Mouse (Mus musculus) layer of hippocampus, postnatal 36 days (tissue): ENCODE results near the gene Hrh3. TPM values are rescaled to one million over a fixed set of nuclear protein-coding genes. Genes with fewer than 3 reads are reported as not detected.
A peak's percentile ranks its signal among the peaks of the same experiment; 100 is the strongest.

Source experiments
- DNase-seq, 2 experiments: peaks; one replicate each; pipeline ENCODE4 v3.0.0; 2022
- total RNA-seq, 2 experiments: library from RNA; stranded (reverse); gene quantifications; 2 replicates each; pipeline ENCODE4 v1.2.3; 2021

Hrh3 gene
- total RNA-seq, 2 experiments from 2014 or later, result 42.8 to 44.2 TPM

- DNase-seq, result no peak
Observed at GRCm38 (mm10) chr2:180053001-180053400, 51.3 kb downstream of the Hrh3 start.

GRCm38 (mm10) chr2:180051986-180052733 is 52.1 kb downstream of the Hrh3 start:
- no peak for DNase-seq

- DNase-seq, result peak; percentile 69 to 72
Observed at GRCm38 (mm10) chr2:180050986-180051385, 53.3 kb downstream of the Hrh3 start.

Other genes starting within 250 kb of the Hrh3 start
- 10 to 100 TPM; 21.3 to 22.4 TPM for gene Taf4, start 127.8 kb downstream of the Hrh3 start, total RNA-seq
- 100 to 1,000 TPM in 1 of 2 experiments, 10 to 100 TPM in 1; 97.5 to 105 TPM for gene Lsm14b, start 79.5 kb downstream of the Hrh3 start, total RNA-seq
- 100 to 1,000 TPM; 164 to 173 TPM for gene Psma7, start 62.1 kb downstream of the Hrh3 start, total RNA-seq
- gene Ss18l1, start 62.0 kb downstream of the Hrh3 start, total RNA-seq, result 10 to 100 TPM; 42.2 to 43.7 TPM
- gene Mtg2, start 33.9 kb downstream of the Hrh3 start, total RNA-seq, result 10 to 100 TPM; 18.3 to 25.3 TPM
- 10 to 100 TPM; 46.0 to 46.8 TPM for gene Osbpl2, start 14.8 kb upstream of the Hrh3 start, total RNA-seq
- gene Adrm1, start 67.0 kb upstream of the Hrh3 start, total RNA-seq, result 100 to 1,000 TPM in 1 of 2 experiments, 10 to 100 TPM in 1; 96.9 to 103 TPM
- gene Lama5, start 121.4 kb upstream of the Hrh3 start, total RNA-seq, result 10 to 100 TPM in 1 of 2 experiments, 1 to 10 TPM in 1; 6.5 to 11.0 TPM
- 100 to 1,000 TPM; 665 to 743 TPM for gene Rps21, start 152.9 kb upstream of the Hrh3 start, total RNA-seq
- 10 to 100 TPM; 29.9 to 32.1 TPM for gene Cables2, start 169.0 kb upstream of the Hrh3 start, total RNA-seq
- not detected for gene Rbbp8nl, start 185.4 kb upstream of the Hrh3 start, total RNA-seq
- gene Gata5, start 230.2 kb upstream of the Hrh3 start, total RNA-seq, result not detected